Mouse (Mus musculus) kidney, adult 2 months (tissue): ENCODE measurements around the gene Pin4. TPM values are rescaled to one million over a fixed set of nuclear protein-coding genes. Genes with fewer than 3 reads are reported as not detected.
A peak's percentile ranks its signal among the peaks of the same experiment; 100 is the strongest.

Experiments
- DNase-seq: peaks from one replicate; pipeline ENCODE4 v3.0.0; 2021
- H3K27ac ChIP-seq: fragments of 200-500 bp; 2 replicates; pipeline ENCODE4 v1.5.1; 2012; ENCODE audit warnings: low read depth, low read length, control low read depth, inconsistent platforms; ENCODE audit not compliant: insufficient read depth
- H3K27me3 ChIP-seq: fragments of 200-500 bp; replicated peaks from 2 replicates; pipeline ENCODE4 v1.6.1; 2012; ENCODE audit warnings: mild to moderate bottlenecking, moderate library complexity, low read length, inconsistent platforms; ENCODE audit not compliant: control insufficient read depth, insufficient read depth
- H3K36me3 ChIP-seq: fragments of 200-500 bp; 2 replicates; pipeline ENCODE4 v1.6.1; 2012; ENCODE audit warnings: mild to moderate bottlenecking, moderate library complexity, low read length, inconsistent platforms; ENCODE audit not compliant: control insufficient read depth, insufficient read depth
- H3K4me1 ChIP-seq: fragments of 200-500 bp; 2 replicates; pipeline ENCODE4 v1.6.1; 2011; ENCODE audit warnings: low read length; ENCODE audit not compliant: control insufficient read depth, insufficient read depth
- H3K4me3 ChIP-seq: fragments of 200-500 bp; 2 replicates; pipeline ENCODE4 v1.5.1; 2011; ENCODE audit warnings: mild to moderate bottlenecking, low read depth, low read length, control low read depth; ENCODE audit not compliant: insufficient read depth
- CTCF ChIP-seq: fragments of 200-500 bp; conservative IDR thresholded peaks from 2 replicates; pipeline ENCODE4 v1.5.1; 2011; ENCODE audit warnings: low read depth, mild to moderate bottlenecking, control low read depth, low read length, moderate library complexity, mixed read lengths; ENCODE audit not compliant: insufficient read depth, insufficient read length
- POLR2A ChIP-seq: fragments of 200-500 bp; IDR thresholded peaks from one replicate; pipeline ENCODE4 v1.6.1; 2011; ENCODE audit warnings: low read depth, low read length, control low read depth
- whole genome bisulfite sequencing: fragments of 180-500 bp; shearing (Covaris S2); methylation state at CpG from one replicate; pipeline ENCODE4 v1.1.7; 2018; 5-methylcytosine and 5-hydroxymethylcytosine counted together
- polyA plus RNA-seq: library from polyadenylated mRNA; depleted of rRNA; stranded (reverse); fragments of >200 nt; gene quantifications from 2 replicates; pipeline ENCODE4 v1.2.3, GENCODE M21; 2012

Gene Pin4
- polyA plus RNA-seq, 1 experiment: 5.2 TPM

- TF ChIP-seq CTCF: no peak
- no peak for TF ChIP-seq POLR2A
- no peaks in the 10 kb centered on the region for H3K36me3 ChIP-seq
- H3K27me3 ChIP-seq: no peaks in the 10 kb centered on the region
- H3K4me3 ChIP-seq: peak within 1 kb of the TSS; percentile 74
- peak; percentile 94 for DNase-seq
- under 1% methylated on average over 41 of the region's 42 CpGs for WGBS
- no peaks in the 10 kb centered on the region for H3K4me1 ChIP-seq
- H3K27ac ChIP-seq: peak within 1 kb of the TSS; percentile 93
Observed at GRCm38 (mm10) chrX:102156618-102157422, 37.6 kb downstream of the Pin4 start, which contains the start of gene Ercc6l. Ercc6l (minus strand) TSS chrX:102157091.

- Histone ChIP-seq H3K4me3 (peak overlapping the region; percentile 74), H3K4me1 (no peaks in the 10 kb centered on the region), H3K27ac (peak overlapping the region; percentile 93), H3K36me3 (no peaks in the 10 kb centered on the region), H3K27me3 (no peaks in the 10 kb centered on the region)
- no peak for DNase-seq
- 34% methylated on average over 5 of the region's 5 CpGs for WGBS
- TF ChIP-seq POLR2A: no peak
- no peak for TF ChIP-seq CTCF
Observed at GRCm38 (mm10) chrX:102157423-102157791, 38.2 kb downstream of the Pin4 start.

GRCm38 (mm10) chrX:102159778-102160177, 40.5 kb downstream of the Pin4 start:
- DNase-seq: peak; percentile 45
- 74% methylated on average over 2 of the region's 2 CpGs for WGBS
- Histone ChIP-seq H3K4me3 (no peak overlapping the region), H3K4me1 (no peaks in the 10 kb centered on the region), H3K27me3 (no peaks in the 10 kb centered on the region), H3K36me3 (no peaks in the 10 kb centered on the region), H3K27ac (no peak overlapping the region)
- peak; percentile 44 for TF ChIP-seq CTCF
- TF ChIP-seq POLR2A: no peak

- Histone ChIP-seq H3K36me3 (no peaks in the 10 kb centered on the region), H3K27me3 (no peaks in the 10 kb centered on the region), H3K27ac (no peak overlapping the region), H3K4me1 (no peaks in the 10 kb centered on the region), H3K4me3 (no peak overlapping the region)
- WGBS: 79% methylated on average over 2 of the region's 2 CpGs
- no peak for DNase-seq
- TF ChIP-seq CTCF (no peak), POLR2A (no peak)
Observed at GRCm38 (mm10) chrX:102160528-102160927, 41.3 kb downstream of the Pin4 start.

- no peaks in the 10 kb centered on the region for H3K27me3 ChIP-seq
- no peak overlapping the region for H3K4me3 ChIP-seq
- H3K36me3 ChIP-seq: no peaks in the 10 kb centered on the region
- TF ChIP-seq POLR2A (no peak), CTCF (no peak)
- no peak for DNase-seq
- 37% methylated on average over 2 of the region's 2 CpGs for WGBS
- H3K27ac ChIP-seq: no peak overlapping the region
- H3K4me1 ChIP-seq: no peaks in the 10 kb centered on the region
Observed at GRCm38 (mm10) chrX:102163096-102163495, 43.8 kb downstream of the Pin4 start.

- Histone ChIP-seq H3K36me3 (no peaks in the 10 kb centered on the region), H3K4me1 (no peaks in the 10 kb centered on the region), H3K4me3 (no peak overlapping the region), H3K27ac (no peak overlapping the region), H3K27me3 (no peaks in the 10 kb centered on the region)
- TF ChIP-seq CTCF (no peak), POLR2A (no peak)
- no peak for DNase-seq
- WGBS: 86% methylated on average over 4 of the region's 4 CpGs
Observed at GRCm38 (mm10) chrX:102163529-102163928, 44.3 kb downstream of the Pin4 start.

- no peaks in the 10 kb centered on the region for H3K36me3 ChIP-seq
- no peak overlapping the region for H3K4me3 ChIP-seq
- TF ChIP-seq POLR2A (no peak), CTCF (no peak)
- no peak for DNase-seq
- H3K27ac ChIP-seq: no peak overlapping the region
- no peaks in the 10 kb centered on the region for H3K27me3 ChIP-seq
- no peaks in the 10 kb centered on the region for H3K4me1 ChIP-seq
- 65% methylated on average over 5 of the region's 5 CpGs for WGBS
Observed at GRCm38 (mm10) chrX:102166521-102166920, 47.3 kb downstream of the Pin4 start.
